Mouse (Mus musculus) lung, postnatal 14 days (tissue): Measurements from ENCODE around the gene Snrpc.

Experiments
- DNase-seq: peaks from one replicate; pipeline ENCODE4 v3.0.0; 2021

Gene Snrpc

GRCm38 (mm10) chr17:27866737-27867136, 28.8 kb downstream of the Snrpc start:
- no peak for DNase-seq

- no peak for DNase-seq
Observed at GRCm38 (mm10) chr17:27871851-27872250, 33.9 kb downstream of the Snrpc start.

DNA sequence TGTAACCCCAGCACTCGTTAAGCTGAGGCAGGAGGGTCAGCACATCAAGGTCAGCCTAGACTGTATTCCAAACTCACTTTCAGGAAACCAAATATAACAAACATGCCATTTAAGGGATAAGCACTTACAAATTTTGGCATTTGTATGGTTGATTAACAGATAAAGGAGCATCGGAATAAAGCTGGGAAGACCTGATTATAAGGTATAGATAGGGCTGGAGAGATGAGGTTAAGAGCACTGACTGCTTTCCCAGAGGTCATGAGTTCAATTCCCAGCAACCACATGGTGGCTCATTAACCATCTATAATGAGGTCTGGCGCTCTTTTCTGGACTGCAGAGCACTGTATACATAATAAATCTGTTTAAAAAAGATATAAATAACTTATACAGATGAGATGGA, 35.6 kb downstream of the Snrpc start:
- no peak for DNase-seq

DNA sequence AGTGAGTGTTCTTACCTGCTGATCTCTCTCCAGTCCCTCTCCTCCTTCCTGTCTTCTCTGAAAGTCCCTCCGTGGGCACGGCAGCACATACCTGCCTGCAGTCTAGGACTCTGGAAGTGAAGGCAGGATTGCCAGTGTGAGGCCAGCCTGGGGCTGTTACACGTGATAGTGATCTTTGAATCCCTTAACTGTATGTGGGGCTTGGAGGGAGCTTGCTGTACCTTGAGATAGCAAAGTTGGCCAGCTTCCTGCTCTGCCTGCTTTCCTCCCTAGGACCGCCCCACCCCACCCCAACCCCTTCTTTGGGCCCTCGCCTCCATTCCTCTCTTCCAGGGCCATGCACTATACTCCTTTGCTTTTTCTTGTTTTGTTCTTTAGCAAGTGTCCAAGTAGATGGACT, 36.6 kb downstream of the Snrpc start:
- no peak for DNase-seq

GRCm38 (mm10) chr17:27881518-27881917, 43.6 kb downstream of the Snrpc start:
- peak; percentile 37 for DNase-seq

DNA sequence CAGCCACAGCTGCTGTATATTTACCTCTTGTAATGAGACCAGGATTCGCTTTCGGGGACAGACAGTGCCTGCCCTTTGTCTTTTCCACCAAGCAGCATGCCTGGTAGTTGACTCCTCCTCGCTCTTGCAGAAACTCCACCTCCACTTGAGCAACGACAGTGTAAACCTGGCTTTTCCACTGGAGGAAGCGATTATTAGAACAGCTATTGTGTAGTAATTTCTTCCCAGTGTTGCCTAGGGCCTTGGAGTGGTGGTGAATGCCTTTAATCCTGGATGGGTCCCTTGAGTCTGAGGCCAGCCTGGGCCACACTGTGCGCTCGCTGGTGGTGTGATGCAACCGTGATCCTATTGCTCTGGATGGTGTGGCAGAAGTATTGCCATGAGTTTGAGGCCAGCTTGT, 45.2 kb downstream of the Snrpc start:
- no peak for DNase-seq

DNA sequence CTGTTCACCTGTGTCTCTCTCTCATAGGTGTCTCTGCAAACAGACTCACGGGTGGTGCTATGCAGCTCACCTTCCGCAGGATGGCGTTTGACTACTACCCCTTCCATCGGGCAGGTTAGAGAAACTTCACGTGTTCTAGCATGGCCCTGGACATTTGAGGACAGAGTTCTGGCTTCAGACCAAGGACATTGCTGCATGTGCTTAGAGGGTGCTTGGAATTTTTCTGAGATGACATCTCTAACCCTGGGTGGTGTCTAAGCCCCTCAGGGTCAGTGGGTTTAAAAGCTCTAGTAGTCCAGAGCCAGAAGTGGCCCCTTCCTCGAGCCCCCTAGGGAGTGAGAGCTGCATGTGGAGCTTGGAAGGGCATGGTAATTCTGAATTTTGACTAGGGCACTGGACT, 46.0 kb downstream of the Snrpc start:
- DNase-seq: no peak

GRCm38 (mm10) chr17:27886499-27887210, 48.7 kb downstream of the Snrpc start:
- DNase-seq: peak; percentile 33
